Mouse (Mus musculus): ENCODE measurements around the gene Ccdc85c. TPM values are rescaled to one million over a fixed set of nuclear protein-coding genes. Genes with fewer than 3 reads are reported as not detected.

Ccdc85c gene
- total RNA-seq, 2 experiments from 2014 or later: 63.8 to 64.7 TPM

GRCm38 (mm10) chr12:108227527-108227926 is 47.7 kb downstream of the Ccdc85c start:
- intact Hi-C loops (cut with DNase I): no loop called here
- DNase-seq (ENCODE audit: low spot score in 2 of 2): no peak

- intact Hi-C loops (cut with DNase I): no loop called here
- DNase-seq (ENCODE audit: low spot score in 2 of 2): no peak
Measured at GRCm38 (mm10) chr12:108226941-108227340, 48.3 kb downstream of the Ccdc85c start.

GRCm38 (mm10) chr12:108226216-108226615 is 49.0 kb downstream of the Ccdc85c start:
- DNase-seq (ENCODE audit: low spot score in 2 of 2): no peak
- intact Hi-C loops (cut with DNase I): no loop called here

DNA sequence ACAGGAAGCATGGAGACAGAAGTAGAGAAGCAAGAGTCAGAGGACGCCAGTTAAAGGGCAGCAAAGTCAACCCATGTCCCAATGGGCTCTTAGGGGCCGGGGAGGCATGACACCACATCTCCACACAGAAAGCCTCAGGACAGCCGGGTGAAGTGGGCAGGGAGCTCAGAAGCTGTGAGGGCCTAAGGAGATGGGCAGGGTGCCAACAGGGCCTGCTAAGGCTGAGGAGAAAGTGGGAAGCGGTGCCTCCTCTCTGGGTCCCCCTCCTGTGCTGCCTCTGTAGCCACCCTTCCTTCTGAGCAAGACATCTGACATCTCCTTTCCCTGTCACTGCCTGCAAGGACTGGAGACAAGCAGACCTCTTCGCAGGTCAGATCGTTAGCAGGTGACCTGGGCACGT is 49.4 kb downstream of the Ccdc85c start:
- peak in 1 of 2 experiments; percentile 55 for DNase-seq (ENCODE audit: low spot score in 2 of 2)
- intact Hi-C loops (cut with DNase I): no loop called here

DNA sequence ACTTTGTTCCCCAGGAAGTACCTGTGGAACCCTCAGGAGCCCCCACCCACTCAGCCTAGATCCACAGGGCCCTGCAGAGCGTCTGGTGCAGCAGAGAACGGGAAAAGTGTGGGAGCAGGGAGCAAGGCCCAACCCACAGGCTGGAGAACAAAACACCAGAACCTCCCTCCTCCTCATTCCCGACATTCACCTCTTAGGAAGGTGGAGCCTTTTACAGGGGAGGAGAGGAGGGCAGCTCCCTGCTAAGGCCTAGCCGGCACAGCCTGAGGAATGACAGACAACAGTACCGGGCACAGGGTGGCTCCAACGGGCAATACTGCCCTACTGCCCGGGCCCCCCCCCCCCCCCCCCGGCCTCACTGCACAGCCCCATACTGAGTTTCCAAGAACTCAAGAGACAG is 51.9 kb downstream of the Ccdc85c start:
- intact Hi-C loops (cut with DNase I): no loop called here
- DNase-seq (ENCODE audit: low spot score in 2 of 2): no peak

GRCm38 (mm10) chr12:108221712-108222111 is 53.5 kb downstream of the Ccdc85c start:
- intact Hi-C loops (cut with DNase I): no loop called here
- DNase-seq (ENCODE audit: low spot score in 2 of 2): no peak

- DNase-seq (ENCODE audit: low spot score in 2 of 2): no peak
- intact Hi-C loops (cut with DNase I): no loop called here
Measured at GRCm38 (mm10) chr12:108221206-108221605, 54.0 kb downstream of the Ccdc85c start.

GRCm38 (mm10) chr12:108220621-108221020 is 54.6 kb downstream of the Ccdc85c start:
- intact Hi-C loops (cut with DNase I): no loop called here
- DNase-seq (ENCODE audit: low spot score in 2 of 2): no peak

GRCm38 (mm10) chr12:108219825-108220616 is 55.2 kb downstream of the Ccdc85c start:
- intact Hi-C loops (cut with DNase I): no loop called here
- DNase-seq (ENCODE audit: low spot score in 2 of 2): no peak

GRCm38 (mm10) chr12:108219163-108219562 is 56.1 kb downstream of the Ccdc85c start:
- peak; percentile 48 to 51 for DNase-seq (ENCODE audit: low spot score in 2 of 2)
- intact Hi-C loops (cut with DNase I): no loop called here

DNA sequence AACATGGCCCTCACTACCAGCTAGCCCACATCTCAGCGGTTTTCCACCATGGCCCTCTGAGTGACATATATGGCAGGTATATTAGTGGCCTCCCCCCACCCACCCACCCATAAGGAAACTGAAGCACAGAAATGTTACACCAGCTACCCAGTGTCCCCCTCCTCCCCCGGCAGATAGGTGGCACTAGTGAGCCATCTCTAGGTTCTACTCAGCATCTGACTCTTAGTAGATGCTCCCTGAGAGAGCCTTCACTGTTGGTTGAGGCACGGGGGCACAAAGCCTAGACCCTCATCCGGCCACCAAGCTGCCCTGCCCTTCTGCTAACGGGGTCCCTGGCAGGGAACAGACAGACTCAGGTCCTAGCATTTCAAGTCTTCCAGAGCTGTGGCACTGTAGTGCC is 57.7 kb downstream of the Ccdc85c start:
- DNase-seq (ENCODE audit: low spot score in 2 of 2): peak; percentile 57 to 68
- intact Hi-C loops (cut with DNase I): no loop called here

DNA sequence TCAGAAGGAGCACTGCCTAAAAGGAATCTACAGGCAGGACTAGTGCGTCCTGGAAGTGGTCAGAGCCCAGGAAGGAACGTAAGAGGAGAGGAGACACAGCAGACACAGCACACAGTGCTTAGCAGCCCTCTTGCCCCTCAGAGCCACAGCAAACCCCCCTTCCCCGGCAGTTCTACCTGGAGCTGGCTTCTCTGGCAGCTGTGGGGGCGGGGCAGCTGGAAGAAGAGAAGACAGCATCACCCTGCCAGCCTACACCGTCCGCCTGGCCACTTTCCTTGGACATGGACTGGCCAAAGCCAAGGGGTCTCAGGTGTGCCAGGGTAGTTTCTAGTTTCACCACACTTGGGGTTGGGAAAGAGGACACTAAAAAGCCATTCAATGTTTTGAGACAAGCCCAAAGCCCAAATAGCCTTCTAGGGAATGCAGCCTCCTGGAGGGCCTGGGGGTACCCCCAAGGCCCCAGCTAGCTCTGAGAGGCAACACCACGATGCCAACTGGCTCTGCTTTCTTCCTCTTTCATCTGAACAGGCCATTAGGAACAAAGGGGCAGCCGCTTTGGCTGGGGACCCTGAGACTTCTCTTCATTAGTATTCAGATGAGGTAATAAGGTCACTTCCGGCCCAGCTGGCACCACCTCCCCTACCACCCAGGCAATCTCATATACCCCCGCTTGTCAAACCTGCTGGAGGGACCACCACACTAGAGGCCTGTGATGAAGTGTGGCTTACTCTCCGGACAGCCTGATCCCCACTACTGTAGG is 58.4 kb downstream of the Ccdc85c start:
- intact Hi-C loops (cut with DNase I): no loop called here
- DNase-seq (ENCODE audit: low spot score in 2 of 2): no peak

DNA sequence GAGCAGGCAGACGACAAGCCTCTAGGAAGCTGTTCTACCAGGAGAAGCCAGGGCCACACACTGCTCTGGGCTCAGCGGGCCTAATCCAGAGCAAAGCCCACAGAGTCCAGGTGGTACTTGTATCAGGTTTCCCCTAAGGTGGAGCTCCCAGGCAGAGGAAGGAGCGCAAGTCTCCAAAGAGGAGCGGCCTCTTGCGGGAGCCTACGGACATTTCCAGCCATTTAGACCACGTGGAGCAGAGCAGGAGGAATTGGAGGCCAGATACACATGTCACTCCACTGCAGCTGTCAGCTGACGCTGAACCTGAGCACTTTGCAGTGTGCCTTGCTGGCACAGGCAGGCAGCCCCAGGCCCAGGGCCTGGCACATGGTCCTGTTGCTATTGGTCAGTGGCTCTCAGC is 60.1 kb downstream of the Ccdc85c start:
- intact Hi-C loops (cut with DNase I): no loop called here
- no peak for DNase-seq (ENCODE audit: low spot score in 2 of 2)

- intact Hi-C loops (cut with DNase I): no loop called here
- no peak for DNase-seq (ENCODE audit: low spot score in 2 of 2)
Measured at GRCm38 (mm10) chr12:108213090-108214041, 61.9 kb downstream of the Ccdc85c start.

- intact Hi-C loops (cut with DNase I): no loop called here
- no peak for DNase-seq (ENCODE audit: low spot score in 2 of 2)
Measured at GRCm38 (mm10) chr12:108212476-108212875, 62.7 kb downstream of the Ccdc85c start.

GRCm38 (mm10) chr12:108212071-108212470 is 63.2 kb downstream of the Ccdc85c start:
- DNase-seq (ENCODE audit: low spot score in 2 of 2): no peak
- intact Hi-C loops (cut with DNase I): no loop called here

DNA sequence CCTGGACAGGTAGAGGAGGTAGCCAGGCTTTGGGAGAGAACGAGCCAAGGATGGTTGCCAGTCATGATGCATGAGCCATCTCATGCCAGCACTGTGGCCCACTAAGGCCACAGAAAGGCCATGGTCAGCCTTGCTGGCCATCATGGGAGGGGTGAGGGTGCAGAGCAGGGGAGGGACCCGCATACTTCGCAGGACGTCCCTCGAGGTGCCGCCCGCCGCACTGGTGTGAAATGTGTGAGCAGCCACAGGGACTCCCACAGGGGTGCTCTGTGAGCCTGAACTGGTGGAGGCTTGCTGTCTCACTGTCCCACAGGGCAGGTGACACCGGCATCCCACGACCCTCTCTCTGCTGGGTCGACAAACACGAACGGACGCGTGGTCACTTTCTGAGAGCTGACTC is 64.6 kb downstream of the Ccdc85c start:
- intact Hi-C loops (cut with DNase I): no loop called here

DNA sequence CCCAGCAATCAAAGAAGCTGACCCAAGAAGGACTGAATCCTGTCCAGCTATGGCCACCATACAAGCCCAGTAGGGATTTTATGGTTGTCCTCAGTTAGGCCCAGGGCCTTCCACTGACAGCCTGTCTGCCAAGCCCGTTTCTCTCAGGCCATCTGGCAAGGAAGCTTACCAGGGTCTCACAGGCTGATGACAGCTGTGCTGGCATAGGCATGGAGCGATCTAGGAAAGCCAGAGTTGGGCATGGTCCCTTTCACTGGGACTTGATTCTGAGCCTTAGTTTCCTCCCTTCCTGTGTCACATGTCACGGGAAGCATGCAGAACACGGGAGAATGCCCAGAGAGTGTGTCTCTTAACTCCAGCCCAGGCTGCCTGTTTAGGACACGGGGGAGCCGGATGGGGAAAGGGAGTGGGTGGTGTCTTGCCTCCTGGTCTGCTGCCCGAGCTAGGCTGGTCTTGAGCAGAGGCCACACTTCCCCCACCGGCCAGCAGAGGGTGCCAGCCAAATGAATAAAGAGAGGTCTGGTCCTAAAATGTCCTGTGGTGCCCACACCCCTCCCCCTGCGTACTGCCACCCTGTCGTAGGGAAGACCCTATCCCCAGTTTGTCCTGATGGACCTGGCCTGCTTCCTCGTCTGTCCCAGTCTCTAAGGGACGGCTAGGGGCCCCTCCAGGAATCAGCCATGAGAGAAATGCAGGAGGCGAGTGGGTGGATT is 66.3 kb downstream of the Ccdc85c start:
- peak; percentile 74 to 77 for DNase-seq (ENCODE audit: low spot score in 2 of 2)
- intact Hi-C loops (cut with DNase I): loop anchor here (2.0 to 10.0 kb wide), 3 partner anchors 68 to 286 kb away; partner anchors contain the start of gene Ccdc85c

More for the DNA sequence above, 64.6 kb downstream of the Ccdc85c start:
- no peak for DNase-seq (ENCODE audit: low spot score in 2 of 2)

DNA sequence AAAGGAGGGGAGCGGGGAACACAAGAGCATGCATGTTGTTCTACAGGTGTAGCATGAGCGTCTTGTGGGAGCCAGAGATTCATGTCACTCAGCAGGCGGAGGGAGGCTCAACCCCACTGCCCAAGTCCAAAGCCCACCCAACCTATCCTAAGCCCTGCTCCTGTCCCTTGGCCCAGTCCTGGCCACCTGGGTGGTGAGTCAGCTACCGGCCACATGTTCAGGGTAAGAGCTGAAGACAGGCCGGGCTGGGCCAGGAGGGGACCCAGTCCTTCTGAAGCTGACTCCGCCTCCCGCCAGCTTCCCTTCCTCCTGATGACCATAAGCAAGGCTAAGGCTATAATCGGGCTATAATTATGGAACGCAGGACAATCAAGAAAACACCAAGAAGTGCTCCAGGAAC is 67.0 kb downstream of the Ccdc85c start:
- no peak for DNase-seq (ENCODE audit: low spot score in 2 of 2)
- intact Hi-C loops (cut with DNase I): loop anchor here (2.0 to 10.0 kb wide), 3 partner anchors 69 to 287 kb away; partner anchors contain the start of gene Ccdc85c

All from left cerebral cortex, postnatal 14 days (tissue).